Mouse (Mus musculus) megakaryocyte progenitor cell, adult 5-6 weeks (primary cell): ENCODE measurements around the gene S100a8. TPM values are rescaled to one million over a fixed set of nuclear protein-coding genes. Genes with fewer than 3 reads are reported as not detected.

Experiments used
- ATAC-seq: replicated peaks from 2 replicates; pipeline ENCODE4 v1.8.0; 2016; ENCODE audit warnings: mild to moderate bottlenecking, moderate TSS enrichment, inconsistent platforms; ENCODE audit not compliant: poor library complexity
- total RNA-seq, 2 experiments: library from RNA; stranded (forward) in 1 of 2; stranded (reverse) in 1 of 2; fragments of 157-497, 149-512 nt in 1 of 2; fragments of 200-1000 nt in 1 of 2; gene quantifications; 2 replicates each; pipeline versions ENCODE4 v1.2.3 to v1.2.4; 2015 to 2017

The S100a8 gene
- total RNA-seq (2015): 2,361 and 4,241 TPM in 2 replicates
- 1,918 and 3,820 TPM in 2 replicates for total RNA-seq (2017)

GRCm38 (mm10) chr3:90668846-90669245 lies at the start of gene S100a8:
S100a8 (plus strand) TSS chr3:90668978.
- ATAC-seq: peak; percentile 91

- ATAC-seq: 0 out of 2 replicates have a peak, but pooled peaks have one; percentile 31
These were observed 47.2 kb upstream of the S100a8 start for GRCm38 (mm10) chr3:90621552-90621951.

- ATAC-seq: no peak
These were observed 45.2 kb upstream of the S100a8 start for GRCm38 (mm10) chr3:90623435-90624071.

GRCm38 (mm10) chr3:90625496-90625895 lies 43.3 kb upstream of the S100a8 start:
- ATAC-seq: no peak

DNA sequence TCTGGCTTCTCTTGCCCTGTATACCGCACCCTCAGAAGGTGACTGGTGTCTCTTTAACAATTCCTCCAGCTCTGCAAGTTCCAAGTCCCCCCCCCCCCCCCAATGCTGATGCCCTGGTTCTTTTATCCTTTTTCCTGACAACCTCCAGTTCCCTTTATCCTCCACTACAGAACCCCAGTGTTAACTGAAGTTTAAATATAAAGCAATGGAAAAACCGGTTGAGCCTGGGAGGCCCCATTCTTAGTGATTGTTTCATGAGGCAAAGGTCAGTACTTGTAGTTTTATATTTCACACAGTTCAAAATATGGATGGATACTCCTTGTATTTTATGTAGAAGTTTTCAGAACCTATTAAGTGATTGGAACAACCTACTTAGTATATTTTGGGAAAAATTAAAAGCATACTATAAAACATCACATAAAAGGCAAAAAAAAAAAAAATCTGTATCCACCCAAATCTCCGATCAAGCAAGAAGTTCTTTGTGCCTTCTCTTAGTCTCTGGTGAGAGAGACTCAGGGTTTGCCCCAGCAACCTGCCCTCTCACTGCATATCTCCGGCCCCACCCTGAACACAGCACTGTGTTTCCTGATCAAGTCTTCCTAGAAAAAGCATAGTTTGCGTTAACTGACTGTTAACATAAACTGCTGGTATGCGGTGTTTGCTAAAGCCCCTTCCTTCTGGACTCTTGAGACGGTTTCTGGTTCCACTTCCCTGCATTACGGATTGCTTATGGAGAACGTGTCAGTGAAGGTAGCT lies 42.3 kb upstream of the S100a8 start:
- no peak for ATAC-seq

DNA sequence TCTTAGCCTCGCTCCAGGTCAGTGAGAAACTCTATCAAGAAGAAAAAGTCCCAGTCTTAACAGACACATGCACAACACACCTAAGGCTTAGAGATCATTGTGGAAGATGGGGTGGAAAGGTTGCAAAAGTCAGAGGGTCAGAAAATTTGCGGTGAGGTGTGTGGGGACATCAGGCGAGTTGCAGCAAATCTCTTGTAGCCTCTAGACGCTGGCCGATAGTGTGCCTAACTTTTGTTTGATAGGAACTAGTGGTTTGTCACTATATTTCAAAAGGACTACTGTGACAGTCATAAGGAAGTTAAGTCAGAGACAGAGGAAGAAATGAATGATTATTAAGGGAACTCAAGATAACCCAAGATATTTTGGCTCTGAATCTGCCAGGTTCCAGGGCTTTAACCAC lies 41.4 kb upstream of the S100a8 start:
- ATAC-seq: peak; percentile 47

DNA sequence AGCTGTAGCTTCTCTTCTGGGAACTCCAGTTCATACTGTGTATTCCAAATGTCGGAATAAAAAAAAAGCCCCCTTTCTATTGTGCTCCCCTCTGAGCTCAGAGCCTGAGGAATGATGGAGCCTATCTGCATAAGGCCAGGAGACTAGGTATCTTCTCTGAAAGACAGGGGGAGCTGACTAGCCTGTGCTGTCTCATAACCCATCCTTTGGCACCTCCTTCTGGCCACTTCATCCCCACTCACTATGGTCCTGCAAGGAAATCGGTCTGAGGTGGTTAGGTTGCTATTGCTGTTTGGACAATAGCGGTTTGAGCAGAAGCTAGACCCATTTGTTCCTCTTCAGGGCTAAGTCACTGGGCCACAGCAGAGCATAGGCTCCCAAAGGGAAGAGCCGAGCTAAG lies 41.0 kb upstream of the S100a8 start:
- ATAC-seq: peak; percentile 61

- no peak for ATAC-seq
These were observed 39.5 kb upstream of the S100a8 start for GRCm38 (mm10) chr3:90629298-90629697.

- peak; percentile 54 for ATAC-seq
These were observed 36.8 kb upstream of the S100a8 start for GRCm38 (mm10) chr3:90631984-90632383.

DNA sequence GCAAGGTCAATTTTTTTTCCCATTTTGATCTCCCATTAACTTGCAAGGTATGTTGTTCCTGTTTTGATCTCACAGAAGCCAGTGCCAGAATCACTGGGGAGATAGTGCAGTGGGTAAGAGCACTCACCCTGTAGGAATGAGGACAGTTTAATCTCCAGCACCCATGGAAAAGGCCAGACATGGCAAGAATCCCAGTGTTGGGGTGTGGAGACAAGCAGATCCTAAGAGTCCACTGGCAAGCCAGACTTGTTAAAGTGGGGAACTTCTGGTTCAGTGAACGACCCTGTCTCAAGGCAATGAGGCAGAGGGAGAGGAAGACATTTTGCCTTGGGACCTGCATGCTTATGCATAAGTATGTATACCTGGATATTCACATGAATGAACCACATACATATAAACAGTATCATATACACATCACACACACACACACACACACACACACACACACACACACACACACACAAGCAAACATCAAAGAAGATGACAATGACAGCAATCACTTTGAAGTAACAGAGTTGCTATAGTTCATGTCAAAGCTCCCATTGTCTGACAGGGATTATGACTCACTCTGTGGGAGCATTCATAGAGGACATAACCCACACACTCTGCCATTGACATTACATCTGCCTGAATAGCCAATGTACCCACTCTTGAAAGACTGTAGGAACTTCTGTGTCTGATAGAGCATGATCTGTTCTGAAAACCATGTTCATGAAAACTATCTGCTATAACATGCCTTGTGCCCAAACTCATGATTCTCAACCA lies 30.1 kb upstream of the S100a8 start:
- no peak for ATAC-seq

GRCm38 (mm10) chr3:90639511-90640154 lies 29.1 kb upstream of the S100a8 start:
- peak; percentile 85 for ATAC-seq

DNA sequence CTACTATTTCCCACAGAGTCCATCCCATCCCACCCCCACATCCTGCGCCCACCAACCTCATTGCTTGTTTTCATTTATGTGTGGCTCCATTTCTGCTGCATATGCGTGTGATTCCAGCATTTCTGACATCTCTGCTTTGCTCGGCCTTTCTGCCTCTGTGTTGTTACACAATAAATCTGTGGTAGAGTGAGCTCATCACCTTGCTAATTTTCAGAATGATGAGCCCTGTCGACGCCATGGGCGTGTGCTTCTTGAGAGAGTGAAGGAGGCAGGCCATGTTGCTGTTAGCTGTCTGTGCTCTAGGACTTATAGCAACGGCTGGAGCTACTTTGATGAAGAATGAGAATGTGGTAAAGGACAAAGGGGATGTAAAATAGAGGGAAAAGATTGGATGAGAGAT lies 27.8 kb upstream of the S100a8 start:
- no peak for ATAC-seq

DNA sequence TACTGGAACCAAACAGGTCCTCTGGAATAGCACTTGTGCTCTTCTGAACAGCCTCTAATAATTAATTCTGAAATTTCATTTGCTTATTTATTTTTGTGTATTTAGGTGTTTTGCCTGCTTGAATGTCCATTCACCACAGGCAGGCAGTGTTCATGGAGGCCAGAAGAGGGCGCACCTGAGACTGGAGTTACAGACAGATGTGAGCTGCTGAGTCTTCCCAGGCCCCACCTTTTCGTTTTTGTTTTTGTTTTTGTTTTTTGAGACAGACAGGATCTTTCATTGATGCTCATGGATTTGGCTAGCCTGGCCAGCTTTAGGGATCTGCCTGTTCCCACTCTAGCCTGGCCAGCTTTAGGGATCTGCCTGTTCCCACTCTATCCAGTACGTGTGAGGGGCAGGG lies 24.6 kb upstream of the S100a8 start:
- peak; percentile 79 for ATAC-seq

DNA sequence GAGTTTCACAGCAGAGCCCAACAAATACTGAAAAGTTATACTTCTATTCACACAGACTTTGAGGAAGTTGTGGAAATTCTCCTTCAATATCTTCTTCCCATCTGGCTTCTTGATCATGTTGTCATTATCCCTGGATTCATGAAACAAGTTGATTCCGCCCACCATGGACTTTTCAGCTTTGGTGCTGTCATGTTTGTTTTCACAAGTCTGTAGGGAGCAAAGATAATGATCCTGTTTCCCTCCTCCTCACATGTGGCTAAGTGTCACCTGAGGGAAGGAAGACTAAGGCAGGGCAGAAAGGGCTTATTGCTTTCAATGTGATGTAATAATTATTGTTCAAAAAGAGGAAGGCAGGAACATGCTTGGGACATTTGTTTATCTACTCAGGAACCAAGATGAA lies 21.5 kb upstream of the S100a8 start:
- ATAC-seq: 0 out of 2 replicates have a peak, but pooled peaks have one; percentile 48

DNA sequence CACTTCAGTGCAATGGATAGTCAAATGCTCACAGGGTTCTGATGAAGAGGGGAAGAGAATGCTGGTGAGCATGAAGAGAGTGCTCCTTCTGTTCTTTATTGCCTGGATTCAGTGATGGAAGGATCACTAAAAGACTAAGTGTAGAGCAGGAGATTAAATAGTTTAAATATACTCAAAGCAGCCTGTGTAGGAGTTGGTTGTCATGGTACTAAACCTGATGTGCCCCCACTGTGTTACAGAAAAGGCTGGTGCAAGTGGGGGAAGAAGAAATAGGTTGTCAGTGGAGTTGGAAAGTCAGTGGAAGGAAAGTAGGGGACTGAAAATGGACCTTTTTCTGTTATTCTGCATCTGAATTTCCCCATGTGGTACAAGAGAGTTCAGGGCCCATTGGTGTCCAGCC lies 19.8 kb upstream of the S100a8 start:
- ATAC-seq: no peak

DNA sequence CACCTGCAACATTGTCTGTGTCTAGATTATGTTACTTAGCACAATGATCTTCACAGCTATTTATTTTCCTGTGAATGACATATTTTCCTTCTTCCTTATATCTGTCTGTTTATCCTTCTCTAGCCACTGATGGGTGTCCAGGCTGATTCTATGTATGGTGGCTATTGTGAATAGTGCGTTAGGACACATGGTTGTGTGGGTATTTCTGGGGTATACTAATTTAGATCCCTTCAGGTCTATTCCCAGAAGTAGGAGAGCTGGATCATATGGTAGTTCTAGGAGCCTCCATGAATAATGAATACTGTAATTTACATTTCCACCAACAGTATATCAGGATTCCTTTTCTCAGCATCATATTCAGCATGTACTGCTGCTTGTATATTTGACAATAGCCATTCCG lies 18.9 kb upstream of the S100a8 start:
- no peak for ATAC-seq

- ATAC-seq: peak; percentile 71
These were observed 15.8 kb upstream of the S100a8 start for GRCm38 (mm10) chr3:90652878-90653508.

DNA sequence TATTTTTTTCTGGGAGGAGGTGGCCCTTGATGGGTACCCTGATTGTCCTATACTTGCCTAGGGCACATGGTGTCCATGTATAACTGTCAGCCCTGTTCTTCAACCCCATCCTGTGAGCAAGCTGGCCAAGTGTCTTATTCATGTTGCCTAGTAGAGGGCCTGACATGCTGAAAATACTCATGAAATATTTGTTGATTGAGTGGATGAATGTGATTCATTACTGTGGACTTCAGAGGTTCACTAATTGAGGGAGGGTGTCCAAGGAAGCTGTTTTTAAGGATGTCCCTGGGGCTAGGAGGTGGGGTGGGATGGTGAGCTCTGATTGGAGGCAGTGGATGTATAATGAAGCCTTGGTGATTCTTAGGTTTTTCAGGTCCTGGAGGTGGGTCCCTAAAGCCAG lies 15.1 kb upstream of the S100a8 start, which contains the start of gene S100a7a:
Gene S100a7a, plus strand, starts transcription at position 301 of the 400 bp plus-strand sequence.
- no peak for ATAC-seq

DNA sequence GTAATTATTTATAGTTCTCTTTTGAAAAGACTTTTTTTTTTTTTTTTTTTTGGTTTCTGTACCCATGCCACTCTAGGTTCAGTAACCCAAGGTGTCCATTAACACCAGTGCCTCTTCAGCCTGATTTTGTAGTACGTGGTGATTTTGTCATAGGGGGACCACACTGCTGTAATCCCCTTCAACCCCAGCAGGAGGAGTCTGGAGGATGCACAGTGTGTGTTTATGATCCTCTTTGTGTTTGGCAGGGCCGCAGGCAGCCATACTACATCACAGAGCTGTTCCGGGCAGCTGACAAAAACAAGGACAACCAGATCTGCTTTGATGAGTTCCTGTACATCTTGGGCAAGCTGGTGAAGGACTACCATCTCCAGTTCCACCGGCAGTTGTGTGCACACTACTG lies 11.4 kb upstream of the S100a8 start:
- ATAC-seq: peak; percentile 53

DNA sequence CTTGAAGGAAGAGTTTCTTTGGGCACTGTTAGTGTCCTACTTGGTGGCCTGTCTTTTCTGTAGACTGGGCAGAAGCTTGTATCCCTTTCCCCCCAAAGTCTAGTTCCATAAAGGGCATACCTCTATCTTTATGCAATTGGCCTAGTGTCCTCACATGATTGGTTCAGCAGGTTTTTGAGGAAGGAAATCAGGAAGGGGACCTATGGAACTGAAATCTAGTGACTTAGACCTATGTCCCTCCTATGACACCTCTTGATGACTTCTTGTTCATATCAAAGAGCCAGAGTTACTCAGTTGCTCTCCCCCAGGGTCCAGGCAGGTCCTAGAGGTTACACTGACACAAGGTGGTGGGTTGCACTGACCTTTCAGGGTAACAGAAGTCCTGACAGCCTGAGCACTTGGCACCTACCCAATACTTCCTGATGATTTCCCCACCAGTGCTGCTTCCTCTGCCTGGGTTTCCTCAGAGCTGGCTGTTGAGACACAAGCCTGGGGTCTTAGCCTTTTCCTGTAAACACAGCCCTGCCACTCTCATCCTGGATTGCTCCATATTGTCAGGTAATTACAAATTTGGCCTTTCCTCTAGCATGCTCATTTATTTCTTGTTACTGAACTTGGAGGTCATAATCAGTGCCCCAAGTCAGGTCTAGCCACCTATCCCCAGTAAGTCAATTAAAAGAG lies 9.3 kb upstream of the S100a8 start:
- ATAC-seq: peak; percentile 78
